Mouse (Mus musculus): Measurements from ENCODE around the gene Fubp3. TPM values are rescaled to one million over a fixed set of nuclear protein-coding genes. Genes with fewer than 3 reads are reported as not detected.

Fubp3 gene
- total RNA-seq, 2 experiments from 2014 or later = 43.0 to 45.6 TPM

- intact Hi-C loops (cut with DNase I) = no loop called here
- DNase-seq (ENCODE audit: extremely low spot score in 1 of 2, low spot score in 2 of 2) = no peak
These were observed 41.3 kb downstream of the Fubp3 start for GRCm38 (mm10) chr2:31613781-31614180.

GRCm38 (mm10) chr2:31618484-31619161 is 46.2 kb downstream of the Fubp3 start:
- intact Hi-C loops (cut with DNase I) = no loop called here
- no peak for DNase-seq (ENCODE audit: extremely low spot score in 1 of 2, low spot score in 2 of 2)

- intact Hi-C loops (cut with DNase I) = no loop called here
- no peak for DNase-seq (ENCODE audit: extremely low spot score in 1 of 2, low spot score in 2 of 2)
These were observed 46.8 kb downstream of the Fubp3 start for GRCm38 (mm10) chr2:31619208-31619607.

GRCm38 (mm10) chr2:31633531-31633930 is 61.1 kb downstream of the Fubp3 start:
- no peak for DNase-seq (ENCODE audit: extremely low spot score in 1 of 2, low spot score in 2 of 2)
- intact Hi-C loops (cut with DNase I) = no loop called here

- intact Hi-C loops (cut with DNase I) = no loop called here
- no peak for DNase-seq (ENCODE audit: extremely low spot score in 1 of 2, low spot score in 2 of 2)
These were observed 63.1 kb downstream of the Fubp3 start for GRCm38 (mm10) chr2:31635281-31636137.

GRCm38 (mm10) chr2:31636138-31636741 is 63.8 kb downstream of the Fubp3 start:
- intact Hi-C loops (cut with DNase I) = no loop called here
- DNase-seq (ENCODE audit: extremely low spot score in 1 of 2, low spot score in 2 of 2) = no peak

GRCm38 (mm10) chr2:31636742-31637141 is 64.3 kb downstream of the Fubp3 start:
- intact Hi-C loops (cut with DNase I) = no loop called here
- DNase-seq (ENCODE audit: extremely low spot score in 1 of 2, low spot score in 2 of 2) = no peak

- intact Hi-C loops (cut with DNase I) = no loop called here
These were observed 64.9 kb downstream of the Fubp3 start for GRCm38 (mm10) chr2:31637311-31637710.

GRCm38 (mm10) chr2:31637807-31638206 is 65.4 kb downstream of the Fubp3 start:
- DNase-seq (ENCODE audit: extremely low spot score in 1 of 2, low spot score in 2 of 2) = peak in 1 of 2 experiments; percentile 63
- intact Hi-C loops (cut with DNase I) = no loop called here

More at GRCm38 (mm10) chr2:31637311-31637710, 64.9 kb downstream of the Fubp3 start:
- DNase-seq (ENCODE audit: extremely low spot score in 1 of 2, low spot score in 2 of 2) = no peak

- intact Hi-C loops (cut with DNase I) = no loop called here
- no peak for DNase-seq (ENCODE audit: extremely low spot score in 1 of 2, low spot score in 2 of 2)
These were observed 66.4 kb downstream of the Fubp3 start for GRCm38 (mm10) chr2:31638581-31639465.

- intact Hi-C loops (cut with DNase I) = no loop called here
- no peak for DNase-seq (ENCODE audit: extremely low spot score in 1 of 2, low spot score in 2 of 2)
These were observed 67.0 kb downstream of the Fubp3 start for GRCm38 (mm10) chr2:31639466-31639760.

GRCm38 (mm10) chr2:31639901-31640608 is 67.6 kb downstream of the Fubp3 start, which contains the start of gene Prdm12:
Prdm12 (plus strand) TSS chr2:31640037.
- intact Hi-C loops (cut with DNase I) = no loop called here
- no peak for DNase-seq (ENCODE audit: extremely low spot score in 1 of 2, low spot score in 2 of 2)

GRCm38 (mm10) chr2:31640609-31641507 is 68.4 kb downstream of the Fubp3 start:
- intact Hi-C loops (cut with DNase I) = no loop called here
- no peak for DNase-seq (ENCODE audit: extremely low spot score in 1 of 2, low spot score in 2 of 2)

- intact Hi-C loops (cut with DNase I) = no loop called here
- no peak for DNase-seq (ENCODE audit: extremely low spot score in 1 of 2, low spot score in 2 of 2)
These were observed 69.0 kb downstream of the Fubp3 start for GRCm38 (mm10) chr2:31641508-31641830.

GRCm38 (mm10) chr2:31641929-31642328 is 69.5 kb downstream of the Fubp3 start:
- intact Hi-C loops (cut with DNase I) = no loop called here
- no peak for DNase-seq (ENCODE audit: extremely low spot score in 1 of 2, low spot score in 2 of 2)

GRCm38 (mm10) chr2:31653971-31654853 is 81.8 kb downstream of the Fubp3 start:
- intact Hi-C loops (cut with DNase I) = no loop called here
- peak; percentile 46 to 76 for DNase-seq (ENCODE audit: extremely low spot score in 1 of 2, low spot score in 2 of 2)
